Mouse (Mus musculus): ENCODE measurements around the gene Rps18. TPM values are rescaled to one million over a fixed set of nuclear protein-coding genes. Genes with fewer than 3 reads are reported as not detected.

The Rps18 gene
- polyA plus RNA-seq, 1 experiment from 2014 or later, result 923 TPM

DNA sequence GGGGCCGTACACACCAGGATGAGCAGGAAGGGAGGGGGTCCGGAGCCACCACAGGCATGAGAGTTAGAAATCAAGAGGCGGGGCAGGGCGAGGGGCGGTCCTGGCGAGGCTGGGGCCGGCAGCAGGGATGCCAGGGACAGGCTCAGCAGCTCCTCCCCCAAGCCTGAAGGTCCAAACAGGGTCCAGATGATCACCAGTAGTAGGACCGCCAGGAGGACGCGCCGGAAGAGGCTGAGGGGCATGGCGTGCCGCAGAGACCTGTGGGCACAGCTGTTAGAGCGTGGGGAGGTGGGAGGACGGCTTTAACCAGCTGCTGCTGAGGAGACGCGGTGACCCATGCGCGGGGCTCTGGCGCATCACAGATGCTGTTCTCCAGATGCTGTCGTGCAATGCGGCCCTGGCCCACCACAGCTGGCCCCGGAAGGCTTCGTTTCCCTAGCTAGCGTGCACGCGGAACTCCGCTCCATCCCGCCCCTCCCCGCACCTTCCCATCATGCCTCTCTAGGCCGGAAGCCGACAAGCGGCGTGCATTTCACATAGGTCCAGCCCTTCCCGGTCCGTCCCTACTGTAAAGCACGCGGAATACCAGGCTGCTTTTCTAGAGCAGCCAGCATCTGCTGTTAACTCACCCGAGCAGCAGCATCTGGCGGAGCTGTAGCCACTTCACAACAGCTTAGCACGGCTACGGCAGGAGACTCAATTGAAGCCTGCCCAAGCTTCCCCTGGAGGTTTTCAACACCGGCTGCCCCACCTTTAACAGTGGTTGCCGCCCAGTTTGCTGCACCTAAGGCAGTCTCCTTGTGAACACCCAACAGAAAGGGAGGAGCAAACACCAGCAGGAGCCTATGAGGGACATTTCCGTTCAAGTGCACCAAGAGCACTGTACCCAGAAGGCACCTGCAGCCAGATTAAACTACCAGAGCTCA lies 4.5 kb downstream of the Rps18 start, which contains the start of gene B3galt4:
Gene B3galt4, minus strand, starts transcription at position 468 of the 926 bp plus-strand sequence.
- Histone ChIP-seq H3K9me3 (no peaks in the 10 kb centered on the region), H3K36me3 (peaks cover 64% of the 10 kb centered on the region), H3K9ac (peak within 1 kb of the TSS; percentile 60), H3K27ac (peak within 1 kb of the TSS; percentile 75), H3K4me1 (peaks cover 52% of the 10 kb centered on the region), H3K4me2 (replicated peaks) (peak within 1 kb of the TSS; percentile 88), H3K4me3 (peak within 1 kb of the TSS; percentile 41), H3K27me3 (replicated peaks) (no peaks in the 10 kb centered on the region)
- ATAC-seq (ENCODE audit: low FRiP score, low read depth), result peak; percentile 61
- WGBS, result 1% methylated on average over 45 of the region's 45 CpGs

DNA sequence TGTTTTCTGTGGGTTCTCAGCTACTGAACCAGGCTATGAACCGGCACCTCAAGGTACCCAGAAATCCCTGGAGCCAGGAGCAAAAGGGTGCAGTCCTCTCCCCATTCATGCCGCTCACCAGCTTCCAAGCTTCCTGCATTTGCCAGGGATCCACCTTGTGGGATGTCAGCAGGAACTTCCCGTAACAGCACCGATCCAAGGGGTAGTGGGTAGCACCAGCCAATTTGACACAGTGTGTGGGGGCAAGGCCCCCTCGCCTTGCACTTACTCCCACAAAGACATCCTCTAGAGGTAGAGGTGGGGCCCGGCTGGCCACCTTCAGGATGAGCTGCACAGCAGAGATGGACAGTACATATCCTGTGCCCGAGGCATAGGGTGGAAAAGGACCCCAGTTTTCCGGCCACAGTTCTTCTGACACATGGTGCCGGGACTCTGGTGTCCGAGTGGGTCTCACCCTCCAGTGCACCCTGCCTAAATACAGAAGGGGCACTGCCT lies 5.6 kb downstream of the Rps18 start:
- Histone ChIP-seq H3K9ac (peak overlapping the region; percentile 60), H3K27ac (0 out of 2 replicates have a peak overlapping the region, but pooled peaks have one; percentile 75), H3K27me3 (replicated peaks) (no peaks in the 10 kb centered on the region), H3K36me3 (peaks cover 74% of the 10 kb centered on the region), H3K4me3 (peak overlapping the region; percentile 41), H3K9me3 (no peaks in the 10 kb centered on the region), H3K4me1 (peaks cover 52% of the 10 kb centered on the region), H3K4me2 (replicated peaks) (peak overlapping the region; percentile 88)
- no peak for ATAC-seq (ENCODE audit: low FRiP score, low read depth)
- 71% methylated on average over 10 of the region's 10 CpGs for WGBS

DNA sequence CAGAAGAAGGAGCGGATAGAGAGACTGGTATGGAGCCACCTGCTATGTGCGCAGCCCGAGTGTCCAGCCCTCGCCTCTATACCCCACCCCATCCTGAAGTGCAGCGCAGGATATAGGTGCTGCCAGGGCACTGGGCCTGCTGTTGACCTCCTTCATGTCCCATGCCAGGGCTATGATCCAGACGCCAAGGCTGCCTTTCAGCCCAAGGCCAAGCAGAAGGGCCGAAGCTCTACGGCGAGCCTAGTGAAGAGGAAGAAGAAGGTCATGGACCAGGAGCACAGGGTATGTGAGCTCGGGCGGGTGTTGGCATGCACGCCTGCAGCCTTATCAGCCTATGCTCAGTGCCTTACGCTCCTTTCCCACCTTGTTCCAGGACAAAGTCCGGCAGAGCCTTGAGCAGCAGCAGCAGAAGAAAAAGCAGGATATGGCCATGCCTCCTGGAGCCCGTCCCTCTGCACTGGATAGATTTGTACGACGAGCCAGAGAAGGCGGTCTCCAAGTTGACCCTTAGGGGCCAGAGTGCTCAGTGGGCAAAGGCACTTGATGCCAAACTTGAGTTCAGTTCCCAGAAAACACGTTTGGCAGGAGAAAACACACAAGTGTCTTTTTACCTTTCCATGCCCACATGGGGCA lies 6.8 kb downstream of the Rps18 start:
- H3K27me3 ChIP-seq (replicated peaks), result no peaks in the 10 kb centered on the region
- 92% methylated on average over 19 of the region's 19 CpGs for WGBS
- H3K9ac ChIP-seq, result no peak overlapping the region
- ATAC-seq (ENCODE audit: low FRiP score, low read depth), result no peak
- peaks cover 44% of the 10 kb centered on the region for H3K4me1 ChIP-seq
- H3K36me3 ChIP-seq, result peaks cover 78% of the 10 kb centered on the region
- H3K4me3 ChIP-seq, result no peak overlapping the region
- no peak overlapping the region for H3K27ac ChIP-seq
- H3K9me3 ChIP-seq, result no peaks in the 10 kb centered on the region
- H3K4me2 ChIP-seq (replicated peaks), result no peak overlapping the region

DNA sequence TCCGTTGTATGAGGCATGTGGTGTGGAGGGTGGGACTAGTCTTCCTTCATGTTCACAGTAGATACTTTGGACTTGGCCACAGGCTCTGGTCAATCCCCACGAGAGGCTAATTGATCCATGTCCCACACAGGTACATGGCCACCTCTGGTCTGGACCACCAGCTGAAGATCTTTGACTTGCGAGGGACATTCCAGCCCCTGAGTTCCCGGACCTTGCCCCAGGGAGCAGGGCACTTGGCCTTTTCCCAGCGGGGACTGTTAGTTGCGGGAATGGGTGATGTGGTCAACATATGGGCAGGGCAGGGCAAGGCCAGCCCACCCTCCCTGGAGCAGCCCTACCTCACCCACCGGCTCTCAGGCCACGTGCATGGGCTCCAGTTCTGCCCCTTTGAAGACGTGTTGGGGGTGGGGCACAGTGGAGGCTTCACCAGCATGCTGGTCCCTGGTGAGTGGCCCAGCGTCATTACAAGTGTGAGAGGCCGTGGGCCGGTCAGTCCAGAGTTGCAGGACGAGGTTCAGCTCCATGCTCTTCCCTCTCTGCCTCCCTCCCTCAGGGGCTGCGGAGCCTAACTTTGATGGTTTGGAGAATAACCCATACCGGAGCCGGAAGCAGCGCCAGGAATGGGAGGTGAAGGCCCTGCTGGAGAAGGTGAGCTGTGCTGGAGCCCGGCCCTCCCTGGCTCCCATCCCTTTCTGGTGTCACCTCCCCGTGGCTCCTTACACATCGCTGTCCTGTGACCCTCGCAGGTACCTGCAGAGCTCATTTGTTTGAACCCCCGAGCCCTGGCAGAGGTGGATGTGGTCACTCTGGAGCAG lies 7.5 kb downstream of the Rps18 start:
- WGBS, result 85% methylated on average over 22 of the region's 22 CpGs
- Histone ChIP-seq H3K4me1 (peaks cover 37% of the 10 kb centered on the region), H3K9me3 (no peaks in the 10 kb centered on the region), H3K27me3 (replicated peaks) (no peaks in the 10 kb centered on the region), H3K9ac (no peak overlapping the region), H3K36me3 (peaks cover 79% of the 10 kb centered on the region), H3K27ac (no peak overlapping the region), H3K4me2 (replicated peaks) (no peak overlapping the region), H3K4me3 (no peak overlapping the region)
- no peak for ATAC-seq (ENCODE audit: low FRiP score, low read depth)

DNA sequence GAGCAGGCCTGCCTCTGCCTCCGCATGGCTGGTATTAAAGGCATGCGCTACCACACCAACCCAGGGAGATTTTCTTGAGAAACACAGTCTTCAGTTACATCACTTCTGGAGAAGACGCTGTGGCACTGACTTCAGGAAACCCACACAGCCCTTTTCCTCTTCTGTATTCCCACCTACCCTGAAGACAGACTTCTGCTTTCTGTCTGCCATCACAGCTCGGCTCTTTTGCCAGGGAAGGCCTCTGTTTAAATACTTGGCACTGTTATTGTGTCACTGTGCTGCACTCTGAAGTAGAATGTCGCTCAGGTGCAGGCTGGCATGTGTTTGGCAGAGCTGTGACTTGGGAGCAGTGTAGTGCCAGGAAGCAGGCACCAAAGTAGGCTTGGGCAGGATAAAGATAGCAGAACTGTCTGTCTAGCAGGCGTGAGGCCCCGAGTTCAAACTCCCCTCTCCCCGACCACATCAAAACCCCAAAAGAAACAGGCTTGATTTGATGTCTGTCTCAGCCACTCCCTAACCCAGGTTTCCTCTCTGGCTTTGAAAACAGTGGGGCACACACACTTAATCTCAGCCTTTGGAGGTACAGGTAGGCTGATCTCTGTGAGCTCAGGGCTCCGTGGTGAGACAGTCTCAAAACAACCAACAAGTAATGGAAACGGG lies 8.2 kb downstream of the Rps18 start:
- peaks cover 78% of the 10 kb centered on the region for H3K36me3 ChIP-seq

DNA sequence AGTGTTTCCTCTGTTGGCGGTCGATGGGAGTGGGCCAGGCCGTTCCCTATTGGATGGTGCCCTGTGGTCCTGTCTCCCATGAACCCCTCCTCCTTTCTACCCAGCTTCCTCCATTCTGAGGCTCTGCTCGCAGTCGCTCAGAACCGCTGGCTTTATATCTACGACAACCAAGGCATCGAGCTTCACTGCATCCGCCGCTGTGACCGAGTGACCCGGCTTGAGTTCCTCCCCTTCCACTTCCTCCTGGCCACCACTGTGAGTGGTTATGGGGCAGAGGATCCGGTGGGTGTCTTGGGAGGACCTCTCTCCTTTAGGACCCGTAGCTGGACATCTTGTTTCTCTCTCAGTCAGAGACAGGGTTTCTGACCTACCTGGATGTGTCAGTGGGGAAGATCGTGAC lies 12.3 kb downstream of the Rps18 start:
- H3K27me3 ChIP-seq (replicated peaks), result no peaks in the 10 kb centered on the region
- peaks cover 54% of the 10 kb centered on the region for H3K36me3 ChIP-seq
- no peak overlapping the region for H3K9ac ChIP-seq
- WGBS, result 95% methylated on average over 15 of the region's 15 CpGs
- no peaks in the 10 kb centered on the region for H3K9me3 ChIP-seq
- H3K4me1 ChIP-seq, result peaks cover 28% of the 10 kb centered on the region
- ATAC-seq (ENCODE audit: low FRiP score, low read depth), result no peak
- no peak overlapping the region for H3K4me3 ChIP-seq
- H3K27ac ChIP-seq, result no peak overlapping the region
- H3K4me2 ChIP-seq (replicated peaks), result no peak overlapping the region

More for the DNA sequence above, 8.2 kb downstream of the Rps18 start:
- Histone ChIP-seq H3K4me3 (no peak overlapping the region), H3K9ac (no peak overlapping the region), H3K9me3 (no peaks in the 10 kb centered on the region), H3K4me2 (replicated peaks) (no peak overlapping the region), H3K4me1 (peaks cover 29% of the 10 kb centered on the region), H3K27ac (no peak overlapping the region), H3K27me3 (replicated peaks) (no peaks in the 10 kb centered on the region)
- ATAC-seq (ENCODE audit: low FRiP score, low read depth), result no peak
- WGBS, result 92% methylated on average over 10 of the region's 10 CpGs

DNA sequence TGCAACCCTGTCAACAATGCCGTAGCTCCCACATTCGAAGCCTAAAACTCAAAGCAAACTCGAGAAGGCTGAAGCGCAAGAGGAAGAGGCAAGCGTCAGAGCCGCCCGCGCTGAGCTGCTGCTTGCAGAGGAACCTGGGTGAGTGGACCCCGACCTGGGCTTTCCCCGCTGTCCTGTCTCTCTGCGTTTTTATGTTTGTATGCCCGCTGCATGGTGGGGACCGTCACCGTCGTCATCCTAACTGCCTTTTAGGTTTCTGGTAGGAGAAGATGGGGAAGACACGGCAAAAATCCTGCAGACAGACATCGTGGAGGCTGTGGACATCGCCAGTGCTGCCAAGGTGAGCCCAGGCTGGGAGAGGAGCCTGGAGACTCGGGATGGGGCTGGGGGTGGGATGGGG lies 14.4 kb downstream of the Rps18 start:
- Histone ChIP-seq H3K4me2 (replicated peaks) (peak overlapping the region; percentile 99), H3K36me3 (peaks cover 51% of the 10 kb centered on the region), H3K9ac (peak overlapping the region; percentile 76), H3K4me1 (peaks cover 28% of the 10 kb centered on the region), H3K4me3 (peak overlapping the region; percentile 89), H3K27me3 (replicated peaks) (no peaks in the 10 kb centered on the region), H3K9me3 (no peaks in the 10 kb centered on the region), H3K27ac (no peak overlapping the region)
- ATAC-seq (ENCODE audit: low FRiP score, low read depth), result no peak
- WGBS, result 56% methylated on average over 19 of the region's 19 CpGs

DNA sequence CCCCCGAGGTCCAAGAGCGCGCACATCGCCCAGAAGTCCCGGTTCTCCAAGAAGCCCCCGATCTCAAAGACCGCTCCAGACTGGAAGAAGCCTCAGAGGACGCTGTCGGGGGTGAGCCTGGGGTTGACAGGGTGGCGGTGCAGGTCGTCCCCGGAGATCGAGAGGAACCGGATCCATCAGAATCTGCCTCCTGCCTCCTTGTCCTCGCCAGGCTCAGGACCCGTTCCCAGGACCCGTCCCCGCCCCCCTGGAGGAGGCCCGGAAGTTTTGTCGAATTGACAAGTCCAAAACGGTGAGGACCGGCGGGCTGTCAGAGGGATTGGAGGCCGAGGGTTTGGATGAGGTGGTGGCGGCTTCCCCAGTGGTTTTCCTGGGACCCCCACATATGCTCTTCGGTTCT lies 14.8 kb downstream of the Rps18 start:
- Histone ChIP-seq H3K9ac (peak overlapping the region; percentile 76), H3K27me3 (replicated peaks) (no peaks in the 10 kb centered on the region), H3K27ac (no peak overlapping the region), H3K4me2 (replicated peaks) (peak overlapping the region; percentile 99), H3K9me3 (no peaks in the 10 kb centered on the region), H3K4me1 (peaks cover 28% of the 10 kb centered on the region), H3K4me3 (peak overlapping the region; percentile 89), H3K36me3 (peaks cover 48% of the 10 kb centered on the region)
- no peak for ATAC-seq (ENCODE audit: low FRiP score, low read depth)
- 4% methylated on average over 26 of the region's 26 CpGs for WGBS

DNA sequence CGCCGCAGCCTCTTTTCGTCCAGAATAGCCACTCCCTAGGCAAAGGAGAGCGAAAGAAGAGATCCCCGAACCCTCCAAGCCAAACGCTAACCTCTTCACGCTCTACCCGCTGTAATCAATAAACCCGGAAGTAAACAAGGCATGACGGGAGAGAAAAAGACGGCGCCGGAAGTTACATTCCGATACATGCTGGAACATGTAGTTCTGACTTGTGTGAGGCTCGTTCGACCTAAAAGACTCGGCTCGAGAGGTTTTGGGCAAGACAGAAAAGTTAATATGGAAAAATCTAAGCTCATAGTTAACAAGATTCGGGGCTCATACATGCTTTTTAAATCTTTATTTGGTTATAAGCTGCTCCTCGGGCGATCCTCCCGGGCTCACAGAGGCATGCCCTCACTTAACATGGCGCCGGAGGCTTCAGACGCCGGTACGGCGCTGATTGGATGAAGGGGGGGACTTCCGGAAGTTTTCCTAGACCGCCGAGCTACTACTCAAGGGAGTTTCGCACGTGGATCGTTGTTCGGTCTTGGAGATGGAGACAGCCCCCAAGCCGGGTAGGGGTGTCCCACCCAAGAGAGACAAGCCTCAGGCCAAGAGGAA lies 15.5 kb downstream of the Rps18 start, which contains the start of the genes Pfdn6 and Wdr46:
Gene Pfdn6, minus strand, starts transcription at position 138 of the 600 bp plus-strand sequence.
Gene Wdr46, plus strand, starts transcription at position 455 of the 600 bp plus-strand sequence.
- Histone ChIP-seq H3K9ac (peak within 1 kb of the TSS; percentile 83), H3K27ac (no peak within 1 kb of the TSS)
- WGBS, result under 1% methylated on average over 36 of the region's 36 CpGs

DNA sequence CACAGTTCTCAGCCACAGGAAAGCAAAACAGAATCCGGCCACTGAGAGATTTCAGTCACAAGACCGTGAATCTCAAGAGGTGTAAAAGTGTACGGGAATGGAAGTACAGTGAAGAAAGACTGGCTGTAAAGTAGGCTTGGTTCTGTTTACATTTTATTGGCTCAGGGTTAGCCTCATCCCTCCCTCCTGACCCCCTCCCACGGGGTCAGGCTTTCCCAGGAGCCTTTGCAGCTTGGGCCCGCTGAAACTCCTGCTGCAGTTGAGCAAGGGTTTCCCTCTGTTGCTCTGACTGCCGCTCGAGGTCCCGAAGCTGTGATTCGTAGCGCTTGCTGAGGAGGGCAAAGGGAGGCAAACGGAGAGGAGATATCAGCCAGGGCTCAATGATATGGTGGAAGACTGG lies 17.0 kb downstream of the Rps18 start:
- H3K4me2 ChIP-seq (replicated peaks), result peak overlapping the region; percentile 99
- peaks cover 51% of the 10 kb centered on the region for H3K36me3 ChIP-seq
- H3K4me3 ChIP-seq, result peak overlapping the region; percentile 5; the same call in 1 of the 2 replicates
- H3K4me1 ChIP-seq, result peaks cover 28% of the 10 kb centered on the region
- H3K27ac ChIP-seq, result no peak overlapping the region
- no peaks in the 10 kb centered on the region for H3K27me3 ChIP-seq (replicated peaks)
- H3K9ac ChIP-seq, result no peak overlapping the region; the same call in 1 of the 2 replicates
- ATAC-seq (ENCODE audit: low FRiP score, low read depth), result no peak
- 81% methylated on average over 11 of the region's 11 CpGs for WGBS
- no peaks in the 10 kb centered on the region for H3K9me3 ChIP-seq

More for the DNA sequence above, 15.5 kb downstream of the Rps18 start, which contains the start of the genes Pfdn6 and Wdr46:
- H3K36me3 ChIP-seq, result peaks cover 49% of the 10 kb centered on the region
- ATAC-seq (ENCODE audit: low FRiP score, low read depth), result peak; percentile 85
- peaks cover 28% of the 10 kb centered on the region for H3K4me1 ChIP-seq
- H3K9me3 ChIP-seq, result no peaks in the 10 kb centered on the region
- H3K4me2 ChIP-seq (replicated peaks), result peak within 1 kb of the TSS; percentile 99
- no peaks in the 10 kb centered on the region for H3K27me3 ChIP-seq (replicated peaks)
- H3K4me3 ChIP-seq, result peak within 1 kb of the TSS; percentile 89

DNA sequence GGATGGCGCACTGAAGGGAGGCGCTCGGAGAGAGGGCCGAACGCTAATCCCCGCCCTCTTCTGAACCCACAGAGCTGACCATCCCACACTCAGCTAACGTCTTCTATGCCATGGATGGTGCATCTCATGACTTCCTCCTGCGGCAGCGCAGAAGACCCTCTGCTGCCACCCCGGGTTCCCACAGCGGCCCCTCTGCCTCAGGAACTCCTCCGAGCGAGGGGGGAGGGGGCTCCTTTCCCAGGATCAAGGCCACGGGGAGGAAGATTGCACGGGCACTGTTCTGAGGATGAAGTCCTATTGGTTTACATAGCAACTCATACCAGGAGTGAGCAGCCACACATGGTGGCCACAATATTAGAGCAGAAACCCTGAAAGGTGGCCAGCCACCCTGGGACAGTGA lies 18.8 kb downstream of the Rps18 start:
- ATAC-seq (ENCODE audit: low FRiP score, low read depth), result no peak
- Histone ChIP-seq H3K4me1 (peaks cover 27% of the 10 kb centered on the region), H3K27ac (no peak overlapping the region), H3K36me3 (peaks cover 59% of the 10 kb centered on the region), H3K9ac (no peak overlapping the region), H3K4me2 (replicated peaks) (no peak overlapping the region), H3K4me3 (no peak overlapping the region), H3K9me3 (no peaks in the 10 kb centered on the region), H3K27me3 (replicated peaks) (no peaks in the 10 kb centered on the region)
- WGBS, result 90% methylated on average over 15 of the region's 15 CpGs
